In the genomic region with DNA sequence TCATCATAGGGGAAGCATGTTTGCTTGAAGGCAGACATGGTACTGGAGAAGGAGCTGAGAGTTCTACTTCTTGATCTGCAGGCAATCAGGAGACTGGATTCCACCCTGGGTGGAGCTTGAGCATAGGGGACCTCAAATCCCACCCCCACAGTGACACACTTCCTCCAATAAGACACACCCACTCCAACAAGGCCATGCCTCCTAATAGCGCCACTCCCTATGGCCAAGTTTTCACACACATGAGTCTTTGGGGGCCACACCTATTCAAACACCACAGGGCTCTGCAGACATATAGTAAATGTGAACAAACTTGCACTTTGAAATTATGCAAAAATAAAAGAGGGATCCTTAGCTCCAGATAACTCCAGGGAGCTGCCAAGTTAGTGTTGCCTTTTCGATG, we compare ENCODE assay signal across 20 mouse cellular contexts. TPM values are rescaled to one million over a fixed set of nuclear protein-coding genes. Genes with fewer than 3 reads are reported as not detected.
"Had no signal": no experiment of that assay in that cellular context is flagged by ENCODE, and none has a peak within 500 bp of the region (broad histone marks: within the 10 kb centered on the region; RNA-seq: fewer than 3 reads in every experiment).

No protein-coding gene starts in this region.

- H3K4me2 ChIP-seq: lung, embryonic 15.5 days; midbrain, embryonic 11.5 days; midbrain, embryonic 13.5 days; midbrain, embryonic 15.5 days; neural tube, embryonic 12.5 days had no signal

- DNase-seq: liver, postnatal 0 days; lung, adult 2 months; lung, postnatal 14 days; lung, postnatal 36 days; right cerebral cortex, postnatal 14 days; thymus, adult 18-20 months; thymus, postnatal 14 days; thymus, postnatal 36 days had no signal

- H3K4me3 ChIP-seq: lung, embryonic 15.5 days; megakaryocyte, embryonic 14.5 days; midbrain, embryonic 13.5 days; midbrain, embryonic 15.5 days; neural tube, embryonic 12.5 days had no signal

- H3K27me3 ChIP-seq: lung, embryonic 15.5 days; midbrain, embryonic 13.5 days; midbrain, embryonic 15.5 days; neural tube, embryonic 12.5 days had no signal

- H3K27ac ChIP-seq: lung, embryonic 15.5 days; macrophage; midbrain, embryonic 13.5 days; midbrain, embryonic 15.5 days; neural tube, embryonic 12.5 days had no signal

- H3K4me1 ChIP-seq: lung, embryonic 15.5 days; megakaryocyte, embryonic 14.5 days; neural tube, embryonic 12.5 days had no signal

- H3K36me3 ChIP-seq: lung, embryonic 15.5 days; midbrain, embryonic 13.5 days; midbrain, embryonic 15.5 days; neural tube, embryonic 12.5 days had no signal

- ATAC-seq: liver, postnatal 0 days; lung, postnatal 0 days; midbrain, embryonic 13.5 days; midbrain, embryonic 15.5 days had no signal

- H3K9ac ChIP-seq: liver, postnatal 0 days; lung, embryonic 15.5 days; midbrain, embryonic 13.5 days; midbrain, embryonic 15.5 days; neural tube, embryonic 12.5 days had no signal

- H3K9me3 ChIP-seq: lung, embryonic 15.5 days; midbrain, embryonic 13.5 days; midbrain, embryonic 15.5 days; neural tube, embryonic 12.5 days had no signal

RNA-seq across cellular contexts. Expression of gene Chp2, which starts 19.6 kb away (rescaled TPM):
- total RNA-seq: megakaryocyte progenitor cell, adult 5-6 weeks; monocyte, adult 5-6 weeks; neutrophil, adult 5-6 weeks had no signal

RNA-seq across cellular contexts. Expression of gene Ern2, which starts 52.9 kb away (rescaled TPM):
- total RNA-seq: megakaryocyte progenitor cell, adult 5-6 weeks; monocyte, adult 5-6 weeks; neutrophil, adult 5-6 weeks had no signal
- polyA plus RNA-seq: liver, postnatal 0 days; macrophage; spleen, adult 2 months had no signal
